Mouse (Mus musculus) forebrain, postnatal 0 days (tissue): ENCODE measurements around the gene Crybg1. TPM values are rescaled to one million over a fixed set of nuclear protein-coding genes. Genes with fewer than 3 reads are reported as not detected.

Source experiments
- ATAC-seq: fragments of 200-750 bp; cut with Nextera tagmentation; 2 replicates; pipeline ENCODE4 v1.8.0; 2017; ENCODE audit warnings: mild to moderate bottlenecking, moderate library complexity
- DNase-seq: peaks from one replicate; pipeline ENCODE4 v3.0.0-alpha.2; 2015
- H3K27ac ChIP-seq: fragments of 300-500 bp; sonication (generic); 2 replicates; pipeline ENCODE4 v1.5.1; 2014; ENCODE audit warnings: low read depth, mild to moderate bottlenecking, antibody characterized with exemption, low read length, moderate library complexity, mixed read lengths
- H3K27me3 ChIP-seq: fragments of 300-500 bp; sonication (generic); 2 replicates; pipeline ENCODE4 v1.6.1; 2014; ENCODE audit warnings: mild to moderate bottlenecking, low read length, mixed read lengths; ENCODE audit not compliant: insufficient read depth
- H3K36me3 ChIP-seq: fragments of 300-500 bp; sonication (generic); 2 replicates; pipeline ENCODE4 v1.6.1; 2014; ENCODE audit warnings: mild to moderate bottlenecking, moderate library complexity; ENCODE audit not compliant: insufficient read depth
- H3K4me1 ChIP-seq: fragments of 300-500 bp; sonication (generic); 2 replicates; pipeline ENCODE4 v1.6.1; 2014; ENCODE audit warnings: antibody characterized with exemption; ENCODE audit not compliant: insufficient read depth
- H3K4me2 ChIP-seq: fragments of 300-500 bp; sonication (generic); 2 replicates; pipeline ENCODE4 v1.6.1; 2014; ENCODE audit warnings: low read depth, mild to moderate bottlenecking, moderate library complexity
- H3K4me3 ChIP-seq: fragments of 300-500 bp; sonication (generic); 2 replicates; pipeline ENCODE4 v1.5.1; 2014; ENCODE audit warnings: low read depth, low read length, mixed read lengths
- H3K9ac ChIP-seq: fragments of 300-500 bp; sonication (generic); 2 replicates; pipeline ENCODE4 v1.6.1; 2014; ENCODE audit warnings: mild to moderate bottlenecking
- H3K9me3 ChIP-seq: fragments of 300-500 bp; sonication (generic); 2 replicates; pipeline ENCODE4 v1.6.1; 2016; ENCODE audit warnings: low read length
- CTCF ChIP-seq: sonication (generic); IDR thresholded peaks from 2 replicates; pipeline ENCODE4 v1.5.1; 2016; ENCODE audit warnings: antibody characterized with exemption, control low read depth, low read depth
- WGBS: fragments of 180-500 bp; shearing (Covaris S2); extraction: QIAGEN DNeasy Blood & Tissue Kit; methylation state at CpG from one replicate; pipeline ENCODE4 v1.1.7; 2014; 5-methylcytosine and 5-hydroxymethylcytosine counted together
- polyA plus RNA-seq: library from polyadenylated mRNA; unstranded; fragments of >200 nt; fragmentation: Nextera tagmentation; extraction: Ambion mirVana; gene quantifications from 2 replicates; pipeline ENCODE4 v1.2.1, GENCODE M21; 2015
- total RNA-seq: library from RNA; depleted of rRNA; stranded (reverse); fragments of >200 nt; gene quantifications from 2 replicates; pipeline ENCODE4 v1.2.3, GENCODE M21; 2014

The Crybg1 gene
- total and polyA plus RNA-seq, 2 experiments from 2014 or later = 0.25 to 0.90 TPM

DNA sequence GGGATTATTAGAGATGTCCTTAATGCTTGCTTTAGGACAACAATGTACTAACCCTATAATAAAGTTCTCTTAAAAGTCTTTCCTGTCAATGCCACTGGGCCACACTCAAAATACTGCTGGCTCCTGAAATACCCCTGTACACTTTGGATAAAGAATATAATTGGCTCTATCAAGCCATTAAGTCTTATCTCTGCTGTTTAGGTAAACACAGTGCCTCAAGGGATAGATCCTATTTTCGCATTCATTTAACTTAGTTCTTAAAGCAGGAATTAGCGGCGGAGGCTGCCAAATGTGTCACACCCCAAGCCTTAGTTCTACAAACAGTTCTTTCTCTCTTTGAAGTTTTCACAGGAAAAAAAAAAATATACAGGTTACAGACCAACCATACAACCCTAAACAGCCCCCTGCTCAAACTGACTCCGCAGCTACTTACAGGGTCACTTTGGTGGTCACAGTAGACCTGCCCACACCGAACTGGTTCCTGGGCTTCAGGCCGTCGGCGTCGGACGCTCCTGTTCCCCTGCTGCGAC, 145.6 kb downstream of the Crybg1 start:
- ATAC-seq (no peak), DNase-seq (no peak)
- Histone ChIP-seq H3K9me3 (no peaks in the 10 kb centered on the region), H3K27ac (no peak overlapping the region), H3K27me3 (peaks cover 49% of the 10 kb centered on the region), H3K36me3 (no peaks in the 10 kb centered on the region), H3K9ac (no peak overlapping the region), H3K4me1 (peaks cover 2% of the 10 kb centered on the region; the same call in 1 of the 2 replicates), H3K4me2 (peak overlapping the region; percentile 58), H3K4me3 (peak overlapping the region; percentile 38)
- WGBS = 2% methylated on average over 11 of the region's 11 CpGs
- TF ChIP-seq CTCF = no peak

DNA sequence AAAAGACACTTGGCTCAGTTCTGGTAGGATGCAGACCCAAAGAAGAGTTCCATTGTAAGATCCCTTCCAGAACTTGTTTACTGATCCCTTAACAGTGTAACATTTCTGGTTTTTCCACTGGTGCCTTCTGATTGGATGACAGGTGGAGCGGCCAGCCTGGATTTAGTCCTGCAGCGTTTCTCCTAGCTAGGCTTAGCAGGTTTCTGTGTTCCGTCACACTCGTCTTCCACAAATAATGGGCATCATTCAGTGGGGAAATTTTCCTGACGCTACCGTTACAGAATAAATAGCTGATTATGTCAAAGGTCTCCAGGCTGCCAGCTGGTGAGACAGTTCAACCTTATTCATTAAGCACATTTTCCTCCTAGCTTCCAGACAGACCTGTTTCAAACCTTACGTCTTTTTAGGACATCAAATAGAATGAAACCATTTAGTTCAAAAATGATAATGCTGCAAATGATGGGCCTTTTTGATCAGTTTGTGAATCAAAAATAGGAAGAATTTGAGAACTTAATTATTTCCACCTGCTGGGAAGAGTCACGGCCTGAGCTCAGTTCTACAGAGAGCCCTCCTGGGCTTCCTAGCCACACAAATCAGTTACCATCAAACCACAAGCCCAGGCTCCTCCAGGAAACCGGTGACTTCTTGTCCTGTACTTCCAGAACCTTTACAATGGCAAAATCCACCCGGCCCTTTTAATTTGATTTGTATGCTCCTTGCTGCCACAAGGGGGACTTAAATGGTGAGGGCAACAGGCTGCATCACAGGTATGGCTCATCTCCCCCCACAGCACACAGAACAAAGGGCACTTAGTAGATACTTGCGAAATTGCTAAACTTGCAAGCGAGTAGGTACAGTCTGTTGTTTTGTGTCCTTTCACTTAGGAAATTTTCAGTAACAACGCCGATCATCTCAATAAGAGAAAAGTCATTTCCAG, 146.4 kb downstream of the Crybg1 start:
- H3K27me3 ChIP-seq = peaks cover 49% of the 10 kb centered on the region
- ATAC-seq = no peak
- no peak overlapping the region for H3K27ac ChIP-seq
- no peak overlapping the region for H3K4me3 ChIP-seq
- no peak overlapping the region for H3K4me2 ChIP-seq
- H3K4me1 ChIP-seq = peaks cover 2% of the 10 kb centered on the region; the same call in 1 of the 2 replicates
- TF ChIP-seq CTCF = peak; percentile 59
- H3K9me3 ChIP-seq = no peaks in the 10 kb centered on the region
- H3K36me3 ChIP-seq = no peaks in the 10 kb centered on the region
- peak; percentile 41 for DNase-seq
- WGBS = 22% methylated on average over 14 of the region's 14 CpGs
- no peak overlapping the region for H3K9ac ChIP-seq

DNA sequence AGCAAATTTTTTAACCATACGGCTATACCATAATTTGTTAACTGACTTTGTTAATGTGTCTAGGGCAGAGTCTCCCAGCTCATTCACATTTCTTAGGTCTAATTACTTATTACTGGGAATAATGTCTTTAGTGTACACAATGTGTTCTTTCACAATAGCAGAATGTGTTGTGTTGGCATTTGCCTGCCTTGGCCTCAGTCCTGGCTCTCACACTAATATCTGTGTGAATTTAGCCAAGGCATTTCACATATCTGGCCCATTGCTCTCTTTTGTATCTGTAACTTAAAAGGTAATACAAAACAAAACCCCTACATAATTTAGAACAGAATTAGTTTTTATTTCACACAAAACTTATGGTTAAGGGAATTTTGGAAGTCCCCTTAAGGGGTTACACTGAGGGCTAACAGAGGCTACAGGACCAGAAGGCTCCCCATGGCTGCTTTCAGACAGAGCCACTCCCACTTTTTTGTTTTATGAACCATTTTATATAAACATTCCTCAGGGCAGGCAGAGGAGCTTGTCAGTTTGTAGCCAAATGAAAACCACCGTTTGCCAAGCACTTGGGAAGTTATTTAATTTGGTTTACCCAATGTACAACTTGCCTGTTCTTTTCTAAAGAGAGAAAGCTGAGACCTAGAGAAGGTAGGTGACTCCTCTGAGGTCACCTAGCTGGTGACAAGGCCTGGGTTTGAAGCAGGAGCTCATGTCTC, 148.3 kb downstream of the Crybg1 start:
- WGBS = 28% methylated on average over 2 of the region's 2 CpGs
- peaks cover 37% of the 10 kb centered on the region for H3K27me3 ChIP-seq
- no peaks in the 10 kb centered on the region for H3K36me3 ChIP-seq
- TF ChIP-seq CTCF = no peak
- H3K27ac ChIP-seq = no peak overlapping the region
- ATAC-seq (no peak), DNase-seq (no peak)
- no peak overlapping the region for H3K4me2 ChIP-seq
- H3K4me3 ChIP-seq = no peak overlapping the region
- peaks cover 2% of the 10 kb centered on the region; the same call in 1 of the 2 replicates for H3K4me1 ChIP-seq
- no peak overlapping the region for H3K9ac ChIP-seq
- H3K9me3 ChIP-seq = no peaks in the 10 kb centered on the region

DNA sequence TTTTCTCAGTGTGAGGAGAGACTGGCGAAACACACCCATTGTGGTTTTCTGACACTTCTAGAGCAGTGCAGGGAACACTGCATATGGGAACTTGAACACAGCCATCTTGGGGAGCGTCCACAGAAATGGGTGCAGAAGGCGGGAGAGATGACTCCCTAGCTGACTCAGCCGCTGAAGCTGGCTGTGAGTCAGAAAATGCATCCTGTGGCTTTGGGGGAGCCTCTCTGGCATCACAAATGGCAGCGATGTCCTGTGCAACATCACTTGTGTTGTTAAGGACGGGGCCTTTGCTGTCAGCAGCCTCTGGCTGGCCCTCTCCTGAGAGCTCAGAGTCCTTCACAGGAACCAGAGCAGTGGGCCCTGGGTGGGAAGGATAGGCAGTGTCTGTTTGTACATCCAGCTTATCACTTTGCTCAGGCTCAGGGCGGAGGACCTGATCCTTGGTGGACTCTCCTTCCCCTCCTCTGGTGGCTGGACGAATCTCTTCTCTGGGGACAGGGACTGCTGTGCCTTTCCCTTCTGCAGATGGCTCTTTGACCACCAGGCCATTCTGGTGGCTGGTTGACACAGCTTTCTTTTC, 150.1 kb downstream of the Crybg1 start:
- no peaks in the 10 kb centered on the region for H3K9me3 ChIP-seq
- 88% methylated on average over 8 of the region's 8 CpGs for WGBS
- H3K4me1 ChIP-seq = no peaks in the 10 kb centered on the region; the same call in 1 of the 2 replicates
- no peak for DNase-seq
- no peaks in the 10 kb centered on the region for H3K36me3 ChIP-seq
- H3K4me3 ChIP-seq = no peak overlapping the region
- no peak for ATAC-seq
- H3K27ac ChIP-seq = no peak overlapping the region
- peaks cover 20% of the 10 kb centered on the region for H3K27me3 ChIP-seq
- H3K4me2 ChIP-seq = no peak overlapping the region
- no peak for TF ChIP-seq CTCF
- H3K9ac ChIP-seq = no peak overlapping the region

DNA sequence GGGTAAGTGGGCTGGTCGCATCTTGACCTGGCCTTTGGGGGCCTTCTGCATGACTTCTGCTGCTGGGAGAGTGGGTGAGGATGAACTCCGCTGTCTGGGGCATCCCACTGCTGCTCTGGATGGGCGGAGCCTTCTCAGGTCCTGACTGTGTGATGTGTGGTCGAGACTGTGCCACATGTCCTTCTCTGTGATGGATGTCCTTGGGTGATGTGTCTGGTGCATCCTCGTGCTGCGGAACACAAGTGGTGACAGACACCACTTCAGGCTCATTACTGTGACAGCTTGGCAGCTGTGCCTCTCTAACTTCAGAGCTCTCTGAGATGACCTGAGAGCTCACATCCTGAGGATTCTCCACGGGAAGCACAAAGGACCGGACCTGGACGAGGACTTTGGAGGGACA, 150.6 kb downstream of the Crybg1 start:
- no peak for DNase-seq
- Histone ChIP-seq H3K4me3 (no peak overlapping the region), H3K9me3 (no peaks in the 10 kb centered on the region), H3K36me3 (no peaks in the 10 kb centered on the region), H3K4me2 (no peak overlapping the region), H3K27me3 (peaks cover 14% of the 10 kb centered on the region), H3K4me1 (0 out of 2 replicates have a peak, but pooled peaks cover 5% of the 10 kb centered on the region), H3K27ac (no peak overlapping the region), H3K9ac (no peak overlapping the region)
- WGBS = 86% methylated on average over 9 of the region's 9 CpGs
- no peak for TF ChIP-seq CTCF
- ATAC-seq = no peak

DNA sequence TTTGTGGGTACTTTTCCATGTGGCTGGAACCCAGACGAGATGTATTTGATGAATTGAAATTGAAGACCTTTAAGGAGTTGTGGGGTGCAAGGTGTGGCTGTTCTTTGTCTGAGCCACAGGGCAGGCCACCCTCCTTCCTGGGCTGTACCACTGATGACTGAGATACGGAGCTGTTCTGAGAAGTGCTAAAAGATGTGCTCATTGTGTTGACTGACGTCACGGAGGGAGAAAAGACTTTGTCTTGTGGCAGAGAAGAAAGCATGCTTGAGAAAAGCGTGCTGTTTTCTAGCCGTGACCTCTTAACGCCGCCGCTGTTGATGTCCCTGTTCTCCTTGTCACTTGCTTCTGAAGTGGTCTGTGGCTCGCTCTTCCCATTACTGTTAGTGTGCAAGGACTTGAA, 151.4 kb downstream of the Crybg1 start:
- ATAC-seq = no peak
- no peak overlapping the region for H3K4me3 ChIP-seq
- H3K4me2 ChIP-seq = no peak overlapping the region
- 86% methylated on average over 10 of the region's 10 CpGs for WGBS
- peaks cover 6% of the 10 kb centered on the region for H3K27me3 ChIP-seq
- no peaks in the 10 kb centered on the region for H3K36me3 ChIP-seq
- no peak for TF ChIP-seq CTCF
- H3K4me1 ChIP-seq = 0 out of 2 replicates have a peak, but pooled peaks cover 6% of the 10 kb centered on the region
- no peak overlapping the region for H3K27ac ChIP-seq
- DNase-seq = no peak
- no peaks in the 10 kb centered on the region for H3K9me3 ChIP-seq
- H3K9ac ChIP-seq = no peak overlapping the region
